Mouse (Mus musculus) forebrain, postnatal 0 days (tissue): ENCODE measurements at regions not wholly inside any gene's neighbourhood (a gene's known extent, or its start where the extent isn't known, plus 50 kb on each side); places are given as distances from the start of the nearest gene placed in this dataset.

ENCODE experiments used
- ATAC-seq: fragments of 200-750 bp; cut with Nextera tagmentation; 2 replicates; pipeline ENCODE4 v1.8.0; 2017; ENCODE audit warnings: mild to moderate bottlenecking, moderate library complexity
- DNase-seq: peaks from one replicate; pipeline ENCODE4 v3.0.0-alpha.2; 2015
- H3K27ac ChIP-seq: fragments of 300-500 bp; sonication (generic); 2 replicates; pipeline ENCODE4 v1.5.1; 2014; ENCODE audit warnings: low read depth, mild to moderate bottlenecking, antibody characterized with exemption, low read length, moderate library complexity, mixed read lengths
- H3K27me3 ChIP-seq: fragments of 300-500 bp; sonication (generic); 2 replicates; pipeline ENCODE4 v1.6.1; 2014; ENCODE audit warnings: mild to moderate bottlenecking, low read length, mixed read lengths; ENCODE audit not compliant: insufficient read depth
- H3K36me3 ChIP-seq: fragments of 300-500 bp; sonication (generic); 2 replicates; pipeline ENCODE4 v1.6.1; 2014; ENCODE audit warnings: mild to moderate bottlenecking, moderate library complexity; ENCODE audit not compliant: insufficient read depth
- H3K4me1 ChIP-seq: fragments of 300-500 bp; sonication (generic); 2 replicates; pipeline ENCODE4 v1.6.1; 2014; ENCODE audit warnings: antibody characterized with exemption; ENCODE audit not compliant: insufficient read depth
- H3K4me2 ChIP-seq: fragments of 300-500 bp; sonication (generic); 2 replicates; pipeline ENCODE4 v1.6.1; 2014; ENCODE audit warnings: low read depth, mild to moderate bottlenecking, moderate library complexity
- H3K4me3 ChIP-seq: fragments of 300-500 bp; sonication (generic); 2 replicates; pipeline ENCODE4 v1.5.1; 2014; ENCODE audit warnings: low read depth, low read length, mixed read lengths
- H3K9ac ChIP-seq: fragments of 300-500 bp; sonication (generic); 2 replicates; pipeline ENCODE4 v1.6.1; 2014; ENCODE audit warnings: mild to moderate bottlenecking
- H3K9me3 ChIP-seq: fragments of 300-500 bp; sonication (generic); 2 replicates; pipeline ENCODE4 v1.6.1; 2016; ENCODE audit warnings: low read length
- CTCF ChIP-seq: sonication (generic); IDR thresholded peaks from 2 replicates; pipeline ENCODE4 v1.5.1; 2016; ENCODE audit warnings: antibody characterized with exemption, control low read depth, low read depth
- WGBS: fragments of 180-500 bp; shearing (Covaris S2); extraction: QIAGEN DNeasy Blood & Tissue Kit; methylation state at CpG from one replicate; pipeline ENCODE4 v1.1.7; 2014; 5-methylcytosine and 5-hydroxymethylcytosine counted together

DNA sequence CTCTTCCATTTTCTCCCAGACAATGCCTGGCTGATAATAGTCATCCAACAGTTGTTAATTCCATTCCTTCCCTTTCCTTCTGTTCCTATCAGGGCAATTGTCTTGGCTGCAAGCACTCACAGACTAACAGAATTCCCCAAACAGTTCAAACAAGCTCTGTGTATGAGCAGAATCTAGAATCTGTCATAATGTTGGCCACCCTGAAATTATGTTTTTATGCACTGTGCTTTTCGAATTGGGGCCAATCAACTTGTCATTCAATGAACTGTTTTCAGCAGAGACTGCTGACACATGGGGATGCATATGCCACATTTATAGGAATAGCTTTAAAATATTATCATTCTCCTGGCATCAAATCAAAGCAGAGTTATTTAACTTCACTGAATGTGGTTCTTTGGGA lies 235.8 kb upstream of the Tmtc4 start:
- 46% methylated on average over 1 of the region's 1 CpGs for WGBS
- no peaks in the 10 kb centered on the region for H3K4me1 ChIP-seq
- H3K27ac ChIP-seq: no peak overlapping the region
- ATAC-seq (peak; percentile 90), DNase-seq (peak; percentile 62)
- H3K4me3 ChIP-seq: no peak overlapping the region
- H3K9ac ChIP-seq: no peak overlapping the region
- no peaks in the 10 kb centered on the region; the same call in 1 of the 2 replicates for H3K27me3 ChIP-seq
- H3K9me3 ChIP-seq: no peaks in the 10 kb centered on the region
- no peak for TF ChIP-seq CTCF
- H3K36me3 ChIP-seq: no peaks in the 10 kb centered on the region
- H3K4me2 ChIP-seq: no peak overlapping the region

DNA sequence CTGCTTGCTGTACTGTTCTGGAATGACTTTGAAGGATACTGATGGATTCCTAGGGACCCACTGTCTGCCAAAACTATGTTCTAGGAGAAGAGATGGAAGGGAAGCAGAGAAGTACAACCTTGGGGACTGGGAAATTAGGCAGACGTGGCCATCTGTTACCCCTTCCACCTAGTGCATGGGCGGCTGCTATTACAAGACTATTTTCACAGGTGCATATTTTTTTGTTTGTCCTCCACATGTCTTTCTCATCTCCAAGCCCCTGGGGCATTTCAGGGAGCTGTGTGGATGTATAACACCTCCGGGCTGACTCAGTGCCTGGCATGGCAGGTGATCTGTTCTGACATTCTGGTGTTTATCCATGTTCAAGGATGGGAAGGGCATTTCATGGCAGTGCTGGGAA lies 226.4 kb upstream of the Tmtc4 start:
- Histone ChIP-seq H3K9ac (no peak overlapping the region), H3K27me3 (no peaks in the 10 kb centered on the region), H3K4me1 (no peaks in the 10 kb centered on the region), H3K4me3 (no peak overlapping the region), H3K4me2 (no peak overlapping the region), H3K9me3 (no peaks in the 10 kb centered on the region), H3K27ac (no peak overlapping the region), H3K36me3 (no peaks in the 10 kb centered on the region)
- no peak for ATAC-seq
- WGBS: 83% methylated on average over 3 of the region's 3 CpGs
- no peak for TF ChIP-seq CTCF
- DNase-seq: no peak

DNA sequence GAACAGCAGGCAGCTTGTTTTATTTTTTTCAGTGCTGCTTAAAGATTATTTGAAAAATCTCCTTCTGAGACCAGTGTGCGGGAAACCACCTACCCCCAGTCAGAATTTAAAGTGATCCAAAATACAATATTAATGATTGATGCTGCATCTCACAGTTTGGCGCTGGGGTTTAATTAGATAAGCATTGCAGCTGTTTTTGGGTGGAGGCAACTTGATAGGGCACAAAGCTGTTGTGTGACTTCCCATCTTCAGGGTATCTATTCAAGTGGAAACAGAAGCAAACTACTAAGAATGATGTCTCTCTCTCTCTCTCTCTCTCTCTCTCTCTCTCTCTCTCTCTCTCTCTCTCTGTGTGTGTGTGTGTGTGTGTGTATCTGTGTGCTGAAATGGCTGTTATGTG lies 219.0 kb upstream of the Tmtc4 start:
- H3K4me3 ChIP-seq: no peak overlapping the region
- H3K9me3 ChIP-seq: no peaks in the 10 kb centered on the region
- H3K4me1 ChIP-seq: peaks cover 6% of the 10 kb centered on the region; the same call in 1 of the 2 replicates
- ATAC-seq (no peak), DNase-seq (peak; percentile 11)
- no peak overlapping the region for H3K4me2 ChIP-seq
- WGBS: 43% methylated on average over 2 of the region's 2 CpGs
- no peak overlapping the region for H3K9ac ChIP-seq
- peak overlapping the region; percentile 72; the same call in 1 of the 2 replicates for H3K27ac ChIP-seq
- no peak for TF ChIP-seq CTCF
- H3K36me3 ChIP-seq: no peaks in the 10 kb centered on the region
- no peaks in the 10 kb centered on the region for H3K27me3 ChIP-seq

DNA sequence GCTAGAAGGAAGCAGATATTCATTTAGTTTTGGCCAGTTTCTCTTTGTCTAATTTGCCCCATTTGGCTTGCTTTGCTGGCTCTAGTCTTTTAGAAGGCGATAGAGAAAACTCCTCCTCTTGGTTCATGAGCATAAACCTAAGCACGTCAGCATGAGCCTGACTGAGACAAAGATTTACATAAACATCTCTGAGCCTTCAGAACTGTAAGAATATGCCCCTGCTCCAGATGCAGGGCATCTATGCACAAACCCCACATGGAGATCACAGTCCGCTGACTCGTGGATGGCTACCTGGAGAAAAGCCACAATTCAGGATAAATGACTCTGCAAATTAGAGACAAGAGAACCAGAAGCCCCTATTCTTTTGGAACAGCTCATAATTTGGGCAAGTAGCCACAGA lies 218.5 kb upstream of the Tmtc4 start:
- Histone ChIP-seq H3K4me1 (peaks cover 6% of the 10 kb centered on the region; the same call in 1 of the 2 replicates), H3K4me2 (peak overlapping the region; percentile 40), H3K27ac (peak overlapping the region; percentile 72), H3K4me3 (peak overlapping the region; percentile 15; the same call in 1 of the 2 replicates), H3K9me3 (no peaks in the 10 kb centered on the region), H3K9ac (0 out of 2 replicates have a peak overlapping the region, but pooled peaks have one; percentile 31), H3K36me3 (no peaks in the 10 kb centered on the region), H3K27me3 (no peaks in the 10 kb centered on the region)
- WGBS: 25% methylated on average over 4 of the region's 4 CpGs
- DNase-seq (peak; percentile 40), ATAC-seq (no peak; the same call in 1 of the 2 replicates)
- no peak for TF ChIP-seq CTCF

DNA sequence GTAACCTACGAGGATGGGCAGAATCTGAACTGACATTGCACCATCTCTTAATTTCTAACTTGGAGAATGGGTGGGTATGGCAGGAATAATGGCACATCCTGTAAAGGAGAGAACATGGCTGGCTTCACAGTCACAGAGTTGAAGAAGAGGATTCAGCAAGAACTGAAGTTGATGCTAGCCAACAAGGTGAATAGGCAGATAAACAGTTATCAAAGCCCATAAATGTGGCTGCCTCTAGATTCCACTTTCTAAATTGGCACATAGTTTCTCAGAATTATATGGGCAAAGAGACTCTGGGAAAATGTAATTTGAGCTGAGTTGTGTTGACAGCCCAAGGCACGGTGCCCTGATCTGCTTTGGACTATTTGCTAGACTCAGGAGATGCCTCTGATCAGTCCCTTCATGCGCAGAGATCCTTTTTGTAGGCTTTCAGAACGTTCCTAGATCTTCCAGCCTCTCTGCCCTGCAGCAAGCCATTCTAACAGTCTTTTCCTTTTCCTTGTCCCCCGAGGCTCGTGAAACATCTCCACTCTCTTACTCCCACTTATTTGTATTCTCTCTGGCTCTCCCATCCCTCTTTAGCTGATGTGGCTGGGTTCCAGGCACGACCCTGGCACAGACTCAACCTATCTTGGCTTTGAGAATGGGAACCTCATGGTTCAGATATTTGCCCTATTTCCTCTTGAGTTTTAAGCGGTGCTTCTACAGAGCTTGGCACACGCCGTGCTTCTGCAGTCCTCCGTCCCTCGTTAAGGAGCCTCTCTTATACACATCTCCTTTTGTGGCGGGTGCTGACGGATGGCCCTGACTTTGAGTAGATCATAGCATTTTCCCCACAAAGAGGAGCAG lies 217.8 kb upstream of the Tmtc4 start:
- WGBS: 22% methylated on average over 14 of the region's 14 CpGs
- no peaks in the 10 kb centered on the region for H3K9me3 ChIP-seq
- peak; percentile 86 for ATAC-seq
- peak; percentile 83 for DNase-seq
- 0 out of 2 replicates have a peak overlapping the region, but pooled peaks have one; percentile 31 for H3K9ac ChIP-seq
- H3K27ac ChIP-seq: peak overlapping the region; percentile 72
- peak overlapping the region; percentile 40 for H3K4me2 ChIP-seq
- H3K4me3 ChIP-seq: peak overlapping the region; percentile 15; the same call in 1 of the 2 replicates
- H3K27me3 ChIP-seq: no peaks in the 10 kb centered on the region
- no peak for TF ChIP-seq CTCF
- peaks cover 6% of the 10 kb centered on the region; the same call in 1 of the 2 replicates for H3K4me1 ChIP-seq
- H3K36me3 ChIP-seq: no peaks in the 10 kb centered on the region

DNA sequence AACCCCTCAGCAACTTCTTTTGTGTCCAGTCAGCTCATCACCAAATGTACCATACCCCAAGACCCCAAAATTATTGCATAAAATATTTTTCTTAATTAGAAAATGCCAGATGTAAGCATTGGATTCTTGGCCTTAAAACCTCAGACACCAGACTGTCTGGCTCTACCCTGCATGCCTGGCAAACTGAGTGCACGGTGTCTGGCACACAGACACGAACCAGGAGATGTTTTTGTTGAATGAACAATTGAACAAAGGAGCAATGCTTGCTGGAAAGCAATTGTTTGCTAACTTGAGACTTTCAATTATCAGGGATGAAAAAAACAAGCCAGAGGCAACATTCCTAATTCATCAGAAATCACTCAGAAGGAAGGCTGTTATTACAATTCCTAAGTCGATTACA lies 215.3 kb upstream of the Tmtc4 start:
- Histone ChIP-seq H3K4me1 (peaks cover 6% of the 10 kb centered on the region; the same call in 1 of the 2 replicates), H3K9me3 (no peaks in the 10 kb centered on the region), H3K9ac (no peak overlapping the region), H3K4me3 (no peak overlapping the region), H3K27me3 (no peaks in the 10 kb centered on the region), H3K4me2 (no peak overlapping the region), H3K36me3 (no peaks in the 10 kb centered on the region), H3K27ac (no peak overlapping the region)
- WGBS: 17% methylated on average over 3 of the region's 3 CpGs
- peak; percentile 26 for DNase-seq
- no peak for TF ChIP-seq CTCF
- no peak for ATAC-seq

DNA sequence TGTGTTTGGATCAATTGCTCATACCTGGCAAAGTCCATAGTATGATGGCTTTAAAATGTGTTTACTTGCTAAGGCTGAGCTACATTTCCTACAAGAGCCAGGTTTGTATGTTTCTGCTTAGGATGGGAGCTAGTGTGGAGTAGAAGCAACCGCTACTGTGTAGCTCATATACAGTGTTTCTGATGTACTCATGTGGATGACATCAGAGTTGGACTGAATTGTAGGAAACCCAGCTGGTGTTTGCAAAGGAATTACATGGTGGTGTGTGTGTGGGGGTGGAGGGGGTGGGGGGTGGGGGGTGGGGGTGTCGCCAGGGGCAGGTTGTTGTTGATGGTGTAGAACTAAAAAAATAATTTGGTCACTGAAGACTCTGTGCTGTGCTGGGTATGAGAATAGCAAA lies 208.7 kb upstream of the Tmtc4 start:
- H3K9me3 ChIP-seq: no peaks in the 10 kb centered on the region
- WGBS: 70% methylated on average over 2 of the region's 2 CpGs
- no peak overlapping the region for H3K4me3 ChIP-seq
- no peaks in the 10 kb centered on the region for H3K27me3 ChIP-seq
- no peaks in the 10 kb centered on the region for H3K36me3 ChIP-seq
- ATAC-seq (no peak), DNase-seq (no peak)
- H3K4me1 ChIP-seq: no peaks in the 10 kb centered on the region
- H3K27ac ChIP-seq: no peak overlapping the region
- H3K9ac ChIP-seq: no peak overlapping the region
- no peak for TF ChIP-seq CTCF
- no peak overlapping the region for H3K4me2 ChIP-seq
